Mouse (Mus musculus): ENCODE measurements around the gene Coro2a.

Coro2a gene

GRCm38 (mm10) chr4:46560069-46560705 is 41.8 kb downstream of the Coro2a start:
- peak; percentile 45 for DNase-seq (ENCODE audit: low read depth, low spot score)

- DNase-seq (ENCODE audit: low read depth, low spot score): no peak
Measured at GRCm38 (mm10) chr4:46558672-46559667, 43.0 kb downstream of the Coro2a start.

- peak; percentile 68 for DNase-seq (ENCODE audit: low read depth, low spot score)
Measured at GRCm38 (mm10) chr4:46556933-46557332, 45.1 kb downstream of the Coro2a start.

- DNase-seq (ENCODE audit: low read depth, low spot score): no peak
Measured at GRCm38 (mm10) chr4:46555762-46556161, 46.2 kb downstream of the Coro2a start.

- DNase-seq (ENCODE audit: low read depth, low spot score): no peak
Measured at GRCm38 (mm10) chr4:46554295-46555069, 47.5 kb downstream of the Coro2a start.

- peak; percentile 56 for DNase-seq (ENCODE audit: low read depth, low spot score)
Measured at GRCm38 (mm10) chr4:46553864-46554263, 48.1 kb downstream of the Coro2a start.

GRCm38 (mm10) chr4:46550406-46550805 is 51.6 kb downstream of the Coro2a start:
- DNase-seq (ENCODE audit: low read depth, low spot score): peak; percentile 58

GRCm38 (mm10) chr4:46549979-46550378 is 52.0 kb downstream of the Coro2a start:
- DNase-seq (ENCODE audit: low read depth, low spot score): no peak

GRCm38 (mm10) chr4:46546709-46547108 is 55.3 kb downstream of the Coro2a start:
- no peak for DNase-seq (ENCODE audit: low read depth, low spot score)

- no peak for DNase-seq (ENCODE audit: low read depth, low spot score)
Measured at GRCm38 (mm10) chr4:46545498-46545897, 56.5 kb downstream of the Coro2a start.

GRCm38 (mm10) chr4:46544313-46544712 is 57.7 kb downstream of the Coro2a start:
- peak; percentile 85 for DNase-seq (ENCODE audit: low read depth, low spot score)

GRCm38 (mm10) chr4:46543366-46544050 is 58.5 kb downstream of the Coro2a start:
- DNase-seq (ENCODE audit: low read depth, low spot score): no peak

- no peak for DNase-seq (ENCODE audit: low read depth, low spot score)
Measured at GRCm38 (mm10) chr4:46541707-46542106, 60.3 kb downstream of the Coro2a start.

- DNase-seq (ENCODE audit: low read depth, low spot score): no peak
Measured at GRCm38 (mm10) chr4:46539167-46539566, 62.8 kb downstream of the Coro2a start.

GRCm38 (mm10) chr4:46535840-46536361 is 66.1 kb downstream of the Coro2a start, which contains the start of gene Trim14:
TSS of gene Trim14 (minus strand) at chr4:46536141.
- peak; percentile 90 for DNase-seq (ENCODE audit: low read depth, low spot score)

- peak; percentile 76 for DNase-seq (ENCODE audit: low read depth, low spot score)
Measured at GRCm38 (mm10) chr4:46535094-46535830, 66.7 kb downstream of the Coro2a start.

GRCm38 (mm10) chr4:46533934-46534720 is 67.9 kb downstream of the Coro2a start:
- DNase-seq (ENCODE audit: low read depth, low spot score): peak; percentile 62

GRCm38 (mm10) chr4:46532926-46533325 is 69.1 kb downstream of the Coro2a start:
- DNase-seq (ENCODE audit: low read depth, low spot score): no peak

GRCm38 (mm10) chr4:46532511-46532910 is 69.5 kb downstream of the Coro2a start:
- no peak for DNase-seq (ENCODE audit: low read depth, low spot score)

Measured in CD4-positive, CD25-positive, alpha-beta regulatory T cell, adult 2 months (primary cell).